Mouse (Mus musculus) CD4-positive, CD25-positive, alpha-beta regulatory T cell (primary cell): Measurements from ENCODE around the gene Sez6. TPM values are rescaled to one million over a fixed set of nuclear protein-coding genes. Genes with fewer than 3 reads are reported as not detected.

Experiments
- polyA plus RNA-seq: library from polyadenylated mRNA; unstranded; fragments of 100-300 nt; shearing (Covaris generic); gene quantifications from one replicate; pipeline ENCODE4 v1.2.1, GENCODE M21; 2017

Gene Sez6
- not detected for polyA plus RNA-seq

GRCm38 (mm10) chr11:77930751-77931540 lies at the start of gene Sez6:
Gene Sez6, plus strand, starts transcription at chr11:77930800.

DNA sequence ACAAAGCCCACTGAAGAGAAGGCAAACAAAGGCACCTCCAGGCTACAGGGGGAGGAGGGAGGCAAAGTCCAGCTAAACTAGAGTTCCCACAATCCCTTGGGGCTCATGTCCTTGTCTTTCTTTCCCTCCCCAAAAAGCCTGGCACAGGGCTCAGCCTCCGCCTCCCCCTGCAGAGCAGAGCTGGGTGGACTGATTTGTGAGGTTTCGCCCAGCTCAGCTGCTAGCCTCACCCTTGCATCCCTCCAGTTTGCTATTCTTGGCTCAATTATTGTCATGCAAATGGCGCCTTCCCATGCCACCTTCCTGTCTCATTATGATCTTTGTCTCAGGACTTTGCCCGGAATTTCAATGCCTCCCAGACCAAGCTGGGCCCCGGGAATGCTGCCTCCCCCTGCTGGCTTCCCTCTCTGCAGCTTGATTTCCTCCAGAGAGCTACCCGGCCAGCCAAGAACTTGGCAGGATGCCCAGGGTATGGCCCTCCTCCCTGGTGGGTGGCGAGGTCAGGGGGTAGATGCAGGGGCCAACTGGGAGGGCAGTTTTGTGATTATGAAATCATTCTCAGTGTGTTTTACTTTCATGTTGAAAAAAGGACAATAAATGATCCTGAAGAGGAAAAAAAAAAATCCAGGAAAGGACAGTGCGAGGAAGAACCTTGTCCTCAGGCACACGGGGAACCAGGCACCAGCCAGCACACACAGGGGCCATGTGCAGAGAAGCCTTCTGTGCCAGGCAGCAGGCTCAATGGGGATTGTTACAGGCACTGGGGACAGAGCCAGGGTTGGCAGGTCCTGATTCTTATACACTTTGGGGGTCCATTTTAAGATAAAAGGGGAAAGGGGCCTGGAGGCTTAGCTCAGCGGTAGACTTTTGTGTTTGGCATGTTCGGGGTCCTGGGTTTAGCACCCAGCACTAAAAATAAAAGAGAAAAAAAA lies 36.5 kb upstream of the Sez6 start, which contains the start of gene Pipox:
TSS of gene Pipox (minus strand) at position 310 of the 932 bp plus-strand sequence.

DNA sequence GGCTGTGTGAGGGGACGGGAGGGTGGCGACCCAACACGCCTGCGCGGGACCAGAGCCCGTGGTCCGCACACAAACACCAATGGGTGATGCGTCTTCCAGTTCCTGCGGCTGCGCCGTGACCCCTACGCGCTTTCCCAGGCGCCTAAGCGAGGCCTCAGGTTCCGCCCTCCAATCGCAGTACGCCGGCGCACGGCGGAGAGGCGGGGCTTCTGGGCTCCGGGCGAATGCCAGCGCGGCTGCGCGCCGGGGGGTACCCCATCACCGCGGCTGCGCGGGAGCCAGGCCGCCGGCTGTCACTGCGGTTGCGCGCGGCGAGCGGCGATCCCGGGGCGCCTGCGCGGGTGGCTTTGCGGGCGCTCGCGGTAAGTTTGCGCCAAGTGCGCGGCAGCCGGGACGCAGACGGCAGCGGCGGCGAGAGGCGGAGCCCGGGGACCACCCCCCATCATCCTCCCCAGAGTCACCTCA lies 51.9 kb downstream of the Sez6 start, which contains the start of gene Phf12:
TSS of gene Phf12 (plus strand) at position 314 of the 465 bp plus-strand sequence.

Other genes starting within 250 kb of the Sez6 start
- gene Nufip2, start 244.6 kb upstream of the Sez6 start, polyA plus RNA-seq: 49.7 TPM
- 0.17 TPM for gene Cryba1, start 205.5 kb upstream of the Sez6 start, polyA plus RNA-seq
- gene Myo18a, start 167.6 kb upstream of the Sez6 start, polyA plus RNA-seq: 63.1 TPM
- 0.41 TPM for gene Gm10277, start 143.1 kb upstream of the Sez6 start, polyA plus RNA-seq
- 1.2 TPM for gene Pipox, start 36.7 kb upstream of the Sez6 start, polyA plus RNA-seq
- gene Phf12, start 52.0 kb downstream of the Sez6 start, polyA plus RNA-seq: 55.7 TPM
- gene Dhrs13, start 101.5 kb downstream of the Sez6 start, polyA plus RNA-seq: 4.3 TPM
- 48.0 TPM for gene Flot2, start 107.1 kb downstream of the Sez6 start, polyA plus RNA-seq
- gene Eral1, start 149.6 kb downstream of the Sez6 start, polyA plus RNA-seq: 35.7 TPM
- gene Fam222b, start 163.9 kb downstream of the Sez6 start, polyA plus RNA-seq: 19.3 TPM
- gene Traf4, start 234.8 kb downstream of the Sez6 start, polyA plus RNA-seq: 50.3 TPM
- gene Nek8, start 245.9 kb downstream of the Sez6 start, polyA plus RNA-seq: 14.4 TPM
- 3.9 TPM for gene Tlcd1, start 245.9 kb downstream of the Sez6 start, polyA plus RNA-seq